Mouse (Mus musculus) thymus, adult 18-20 months (tissue): ENCODE measurements around the gene Stim1.

Experiments
- DNase-seq, 2 experiments: peaks; one replicate each; pipeline ENCODE4 v3.0.0; 2022; ENCODE audit warnings: mixed read lengths in 2 of 2

Stim1 gene

GRCm38 (mm10) chr7:102310266-102310665, 42.7 kb downstream of the Stim1 start:
- DNase-seq, result no peak

DNA sequence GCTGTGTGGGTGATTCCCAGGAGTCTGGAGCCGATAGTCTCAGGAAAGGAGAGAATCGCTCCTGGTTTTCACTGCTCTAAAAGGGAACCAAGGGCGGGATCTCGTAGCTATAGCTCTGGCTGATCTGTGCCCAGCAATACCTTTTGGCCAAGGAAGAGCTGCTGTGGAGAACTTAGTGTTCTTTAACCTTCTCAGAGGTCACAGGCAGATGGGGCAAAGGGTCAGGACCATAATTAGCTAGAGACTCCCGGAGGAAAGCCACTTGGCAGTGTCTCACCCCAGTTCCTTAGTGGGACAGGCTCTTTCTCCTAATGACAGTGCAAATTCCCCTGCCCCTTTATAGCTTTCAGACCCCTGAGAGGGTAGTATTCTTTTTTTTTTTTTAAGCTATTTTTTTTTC, 43.2 kb downstream of the Stim1 start:
- DNase-seq, result no peak

DNA sequence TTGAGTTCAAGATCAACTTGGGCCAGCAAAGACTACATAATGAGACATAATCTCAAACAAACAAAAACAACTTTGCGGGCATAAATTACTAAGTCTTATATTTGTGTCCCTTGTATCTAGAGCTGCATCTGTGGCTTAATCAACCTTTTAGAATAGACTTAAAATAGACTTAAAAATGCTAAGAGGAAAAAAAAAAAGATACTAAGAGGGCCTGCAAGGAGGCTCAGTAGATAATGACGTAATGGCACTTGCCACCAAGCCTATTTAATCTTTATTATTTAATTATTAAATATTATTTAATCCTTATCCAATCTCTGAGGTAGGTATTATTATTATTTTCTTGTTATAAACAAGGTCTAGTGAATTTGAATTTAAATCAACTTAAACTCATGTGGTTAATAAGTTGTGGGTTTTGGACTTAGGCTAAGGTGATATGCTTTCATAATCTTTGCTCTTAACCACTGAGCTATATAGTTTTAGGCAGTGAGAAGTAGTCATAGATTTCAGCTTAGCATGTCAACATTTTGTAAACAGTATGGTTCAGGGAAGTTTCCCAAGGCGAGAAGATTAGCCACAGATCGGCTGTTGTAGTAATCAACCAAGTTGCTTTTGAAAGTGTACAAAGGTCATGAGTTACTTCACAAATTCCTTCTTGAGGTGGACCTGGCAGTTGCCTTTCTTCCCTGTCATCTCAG, 45.4 kb downstream of the Stim1 start:
- DNase-seq, result no peak

GRCm38 (mm10) chr7:102313535-102313863, 45.9 kb downstream of the Stim1 start:
- no peak for DNase-seq

GRCm38 (mm10) chr7:102314107-102314506, 46.5 kb downstream of the Stim1 start:
- DNase-seq, result no peak

DNA sequence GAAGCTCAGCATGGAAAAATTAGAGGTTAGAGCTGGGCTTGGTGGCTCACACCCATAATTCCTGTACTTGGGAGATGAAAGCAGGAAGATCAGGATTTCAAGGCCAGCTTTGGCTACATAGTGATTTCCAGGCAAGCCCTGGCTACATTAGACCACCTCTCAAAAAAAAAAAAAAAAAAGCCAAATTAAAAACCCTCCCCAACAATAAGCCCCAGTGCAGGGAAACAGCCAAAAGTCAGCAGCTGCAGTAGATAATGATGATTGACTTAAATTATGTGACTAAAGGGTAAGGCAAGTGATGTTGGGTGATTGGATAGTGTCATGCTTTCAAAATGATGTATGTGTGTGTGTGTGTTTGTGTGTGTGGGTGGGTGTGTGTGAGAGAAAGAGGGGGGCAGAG, 47.3 kb downstream of the Stim1 start:
- no peak for DNase-seq

GRCm38 (mm10) chr7:102315435-102315834, 47.8 kb downstream of the Stim1 start:
- DNase-seq, result no peak

GRCm38 (mm10) chr7:102317583-102318168, 50.1 kb downstream of the Stim1 start:
- no peak for DNase-seq

DNA sequence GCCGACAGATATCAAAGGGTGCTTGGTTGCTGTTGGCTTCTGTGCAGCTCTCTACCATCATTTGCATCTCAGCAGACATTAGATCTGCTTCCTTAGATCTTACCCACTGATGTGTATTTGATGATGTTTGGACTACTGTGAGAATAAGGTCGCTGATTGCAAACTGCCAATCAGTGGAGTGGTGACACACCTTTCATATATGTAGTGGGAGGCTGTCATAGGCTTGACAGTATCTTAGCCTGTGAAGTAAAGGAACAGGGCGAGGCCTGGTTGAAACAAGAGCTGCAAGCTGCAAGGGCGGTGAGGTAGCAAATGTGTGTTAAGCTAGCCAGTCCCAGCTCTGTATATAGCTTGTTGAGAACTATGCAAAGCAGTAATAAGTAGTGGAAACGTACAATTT, 54.5 kb downstream of the Stim1 start:
- no peak for DNase-seq

GRCm38 (mm10) chr7:102326323-102326722, 58.7 kb downstream of the Stim1 start:
- no peak for DNase-seq

DNA sequence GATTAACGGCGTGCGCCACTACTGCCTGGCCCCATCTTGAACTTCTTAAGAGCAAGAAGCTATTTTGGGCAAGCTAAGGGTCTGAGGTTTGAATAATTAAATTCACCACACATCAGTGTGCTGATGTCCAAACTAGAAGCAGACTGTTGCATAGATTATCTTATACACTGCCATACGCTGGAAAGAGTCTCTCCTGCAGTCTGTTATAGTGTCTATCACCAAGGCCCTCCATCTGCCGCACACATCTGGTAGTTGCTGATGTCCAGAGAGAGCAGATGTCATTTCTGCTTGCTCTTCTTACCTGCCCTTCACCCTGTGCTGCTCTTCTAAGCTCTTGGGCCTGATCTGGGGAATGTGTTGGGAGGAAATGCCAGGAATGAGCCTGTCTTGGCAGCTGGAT, 62.7 kb downstream of the Stim1 start:
- DNase-seq, result no peak

- no peak for DNase-seq
Measured at GRCm38 (mm10) chr7:102331476-102331875, 63.9 kb downstream of the Stim1 start.

- no peak for DNase-seq
Measured at GRCm38 (mm10) chr7:102333741-102334140, 66.1 kb downstream of the Stim1 start.

DNA sequence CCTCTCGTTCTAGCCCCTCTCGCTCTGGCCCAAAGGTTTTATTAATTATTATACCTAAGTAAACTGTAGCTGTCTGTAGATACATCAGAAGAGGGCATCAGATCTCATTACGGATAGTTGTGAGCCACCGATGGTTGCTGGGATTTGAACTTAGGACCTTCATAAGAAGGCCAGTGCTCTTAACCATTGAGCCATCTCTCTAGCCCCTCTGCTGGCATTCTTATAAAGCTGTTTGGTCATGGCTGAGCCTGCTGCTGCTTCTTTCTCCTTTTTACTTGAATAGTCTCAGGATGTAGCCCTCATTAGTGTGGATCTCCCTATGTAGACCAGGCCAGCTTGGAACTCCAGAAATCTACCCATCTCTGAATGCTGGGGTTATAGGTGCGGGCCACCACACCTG, 69.7 kb downstream of the Stim1 start:
- no peak for DNase-seq

DNA sequence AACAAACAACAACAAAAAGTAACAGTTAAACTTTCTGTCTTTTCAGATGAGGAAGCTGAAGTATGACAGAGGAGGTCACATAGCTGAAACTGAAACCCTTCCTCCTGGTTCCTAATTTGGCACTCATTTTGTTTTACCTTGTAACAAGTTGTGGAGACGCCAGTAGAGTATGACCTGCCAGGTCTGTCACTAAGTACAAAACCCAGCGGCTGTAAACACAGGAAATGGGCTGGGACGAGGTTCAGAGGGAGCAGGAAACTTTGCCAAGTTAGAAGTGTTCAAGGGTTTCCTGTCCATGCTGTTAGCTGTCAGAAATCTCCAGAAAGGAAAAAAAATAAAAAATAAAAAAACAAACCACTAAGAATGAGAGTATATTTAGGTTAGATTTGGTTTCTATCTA, 70.3 kb downstream of the Stim1 start:
- DNase-seq, result peak; percentile 51 to 75

- no peak for DNase-seq
Measured at GRCm38 (mm10) chr7:102338956-102339355, 71.3 kb downstream of the Stim1 start.

DNA sequence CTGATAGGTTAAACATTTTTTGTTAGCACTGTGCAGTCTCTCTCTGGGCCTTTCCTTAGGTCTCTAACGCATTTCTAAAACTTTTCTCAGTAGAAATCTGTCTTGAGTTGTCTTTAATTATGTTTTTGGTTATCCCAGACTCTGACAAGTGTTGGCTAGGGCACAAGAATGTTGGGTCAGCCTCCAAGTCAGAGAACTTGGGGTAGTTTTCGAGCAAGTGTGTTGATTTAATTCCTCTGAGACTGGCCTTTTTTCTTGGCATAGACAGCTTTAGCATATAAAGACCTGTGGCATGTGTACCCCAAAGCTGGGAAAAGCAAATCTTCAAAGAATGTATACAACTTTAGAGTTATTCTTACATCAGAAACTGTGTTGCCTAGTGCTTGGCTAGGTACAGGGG, 78.3 kb downstream of the Stim1 start:
- no peak for DNase-seq

DNA sequence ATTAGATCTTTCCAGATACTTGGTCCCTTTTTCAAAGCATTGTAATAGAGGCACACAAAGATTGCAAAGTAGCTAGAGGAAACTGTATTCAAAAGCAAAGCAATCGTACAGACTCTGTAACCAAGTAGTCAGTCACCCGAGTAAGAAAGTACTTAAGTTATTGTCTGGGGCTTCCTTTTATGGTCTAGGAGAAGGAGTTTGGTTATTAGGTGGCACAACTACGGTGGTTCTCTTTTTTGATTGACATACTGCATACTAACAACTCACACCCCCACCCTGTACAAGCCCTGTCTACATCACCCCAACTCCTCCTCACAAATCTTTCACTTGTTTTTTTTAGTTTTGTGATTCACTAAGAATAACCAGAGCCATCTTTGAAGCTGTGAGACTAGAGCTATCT, 79.7 kb downstream of the Stim1 start:
- no peak for DNase-seq

DNA sequence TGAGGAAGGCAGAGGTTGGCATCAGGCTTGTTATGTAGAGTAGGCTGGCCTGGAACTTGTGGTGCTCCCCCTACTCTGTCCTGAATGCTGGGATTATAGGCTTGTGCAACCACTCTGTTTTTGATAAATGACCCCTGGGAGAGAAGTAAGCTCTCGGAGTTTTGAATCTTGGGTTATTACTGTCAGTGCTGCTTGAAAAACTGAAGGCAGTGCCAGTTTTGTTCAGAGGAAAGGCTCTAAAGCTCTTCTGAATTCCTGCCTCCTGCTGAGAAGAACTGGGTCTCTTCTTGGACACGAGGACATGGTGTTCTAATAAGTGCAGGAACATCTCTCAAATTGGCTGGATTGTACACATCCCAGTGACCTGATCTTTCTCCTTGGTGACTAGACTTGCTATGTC, 81.1 kb downstream of the Stim1 start:
- no peak for DNase-seq

DNA sequence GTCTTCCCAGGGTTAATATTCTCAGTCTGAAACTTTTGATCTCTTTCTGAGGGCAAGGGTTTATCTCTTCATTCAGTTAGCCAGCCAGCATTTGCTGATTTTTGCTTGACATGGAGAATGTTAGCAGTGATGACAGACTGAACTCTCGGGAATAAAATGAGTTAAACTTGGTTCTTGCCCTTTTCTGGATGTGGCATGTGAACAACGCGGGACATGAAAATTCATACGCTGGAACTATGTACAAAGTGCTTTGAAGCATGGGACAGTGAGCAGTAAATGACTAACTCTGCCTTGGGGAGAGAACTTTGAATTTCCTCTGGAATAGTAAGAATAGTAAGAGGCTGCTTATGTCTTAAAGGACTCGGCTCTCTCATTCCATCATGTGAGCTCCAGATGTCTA, 81.6 kb downstream of the Stim1 start:
- no peak for DNase-seq

GRCm38 (mm10) chr7:102353420-102353819, 85.8 kb downstream of the Stim1 start:
- no peak for DNase-seq

DNA sequence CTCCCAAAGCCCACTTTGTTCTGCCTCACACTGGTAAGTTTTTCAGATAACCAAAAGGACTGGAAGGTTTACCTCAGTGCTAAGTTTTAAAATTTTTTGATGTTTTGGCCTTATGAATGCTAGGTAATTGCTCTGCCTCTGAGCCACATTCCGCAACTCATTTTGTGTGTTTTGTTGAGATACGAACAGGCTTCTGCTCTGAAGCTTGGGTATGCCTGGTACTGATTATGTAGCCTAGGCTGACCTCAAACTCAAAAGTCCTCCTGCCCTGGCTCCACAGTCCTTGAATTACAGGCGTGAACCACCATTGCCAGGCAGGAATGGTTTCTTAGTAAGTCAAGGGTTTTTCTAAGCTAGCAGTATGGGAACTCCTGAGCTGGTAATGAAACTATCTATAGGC, 90.5 kb downstream of the Stim1 start:
- no peak for DNase-seq

DNA sequence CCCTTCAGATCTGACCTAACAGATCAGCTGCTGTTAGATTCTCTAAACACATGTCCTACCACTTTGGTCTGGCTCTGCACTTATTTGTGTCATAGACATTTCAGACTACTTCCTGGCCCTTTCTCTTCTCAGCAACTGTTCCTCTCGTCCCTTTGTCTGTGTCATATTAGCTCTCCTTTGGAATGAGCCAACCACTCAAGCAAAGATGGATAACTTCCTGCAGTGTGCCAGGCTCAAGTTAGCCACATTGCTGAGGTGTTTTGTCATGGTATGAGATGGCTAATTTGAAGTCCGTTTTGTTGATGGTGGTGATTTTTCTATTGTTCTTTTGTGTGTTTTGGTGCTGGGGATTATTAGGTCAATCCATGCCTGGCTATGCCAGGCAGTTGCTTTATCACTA, 93.7 kb downstream of the Stim1 start:
- DNase-seq, result no peak

GRCm38 (mm10) chr7:102363853-102364252, 96.2 kb downstream of the Stim1 start:
- no peak for DNase-seq

- DNase-seq, result peak in 1 of 2 experiments; percentile 8
Measured at GRCm38 (mm10) chr7:102369661-102370060, 102.1 kb downstream of the Stim1 start.
